Mouse (Mus musculus): Measurements from ENCODE around the gene Nhp2.

The Nhp2 gene

DNA sequence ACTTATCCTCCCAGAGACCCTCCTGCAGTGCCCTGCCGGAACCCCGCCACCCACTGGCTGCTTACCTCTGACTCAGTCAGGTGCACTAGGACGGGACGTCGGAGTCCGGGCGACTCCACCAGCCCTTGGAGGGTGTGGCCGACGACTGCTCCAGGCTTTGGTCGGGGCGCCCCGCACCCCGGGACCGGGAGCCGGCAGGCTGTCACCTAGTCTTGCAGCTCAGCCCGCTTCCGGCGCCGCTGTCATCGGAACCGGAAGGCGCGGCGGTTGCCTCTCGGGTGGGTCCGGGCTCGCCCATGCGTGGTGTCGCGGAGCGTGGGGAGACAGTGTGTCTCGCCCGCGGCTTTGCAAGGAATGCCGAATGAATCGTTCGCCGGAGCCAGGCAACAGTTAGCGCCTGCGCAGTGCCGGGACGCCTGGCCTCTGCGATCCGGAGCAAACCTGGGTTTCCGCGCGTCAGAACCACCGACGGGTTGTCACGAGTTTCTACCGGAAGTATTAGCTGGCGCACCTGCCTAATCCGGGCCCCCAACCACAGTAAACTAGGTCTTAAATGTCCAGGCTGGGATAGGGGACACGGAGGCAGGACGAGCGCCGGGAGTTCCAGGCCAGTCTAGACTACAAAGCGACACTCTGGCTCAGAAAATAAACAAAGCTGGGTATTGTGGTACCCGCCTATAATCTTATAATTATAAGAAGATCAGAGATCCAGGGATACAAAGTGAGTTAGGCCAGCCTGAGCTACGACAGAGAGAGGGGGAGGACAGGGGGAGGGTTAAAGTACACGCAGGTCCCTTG, 16.2 kb downstream of the Nhp2 start, which contains the start of gene Rmnd5b:
Gene Rmnd5b, minus strand, starts transcription at position 372 of the 798 bp plus-strand sequence.
- DNase-seq (ENCODE audit: low read depth, low spot score), result peak; percentile 91

DNA sequence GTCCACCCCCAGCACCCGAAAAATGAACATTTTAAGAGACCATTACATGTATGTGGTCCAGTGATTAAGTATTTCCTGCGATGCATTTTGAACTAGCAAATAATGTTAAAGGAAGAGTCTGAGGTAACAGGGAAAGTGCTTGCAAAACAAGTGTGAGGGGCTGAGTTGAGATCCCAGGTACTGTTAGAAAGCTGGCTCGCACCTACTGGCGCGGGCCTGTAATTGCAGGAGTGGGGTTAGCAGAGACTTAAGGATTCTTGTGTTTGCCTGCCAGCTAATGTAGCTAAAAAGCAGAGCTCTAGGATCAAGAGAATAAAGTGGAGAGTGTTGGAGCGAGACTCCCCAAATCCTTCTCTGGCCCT, 16.8 kb downstream of the Nhp2 start:
- peak; percentile 65 for DNase-seq (ENCODE audit: low read depth, low spot score)

DNA sequence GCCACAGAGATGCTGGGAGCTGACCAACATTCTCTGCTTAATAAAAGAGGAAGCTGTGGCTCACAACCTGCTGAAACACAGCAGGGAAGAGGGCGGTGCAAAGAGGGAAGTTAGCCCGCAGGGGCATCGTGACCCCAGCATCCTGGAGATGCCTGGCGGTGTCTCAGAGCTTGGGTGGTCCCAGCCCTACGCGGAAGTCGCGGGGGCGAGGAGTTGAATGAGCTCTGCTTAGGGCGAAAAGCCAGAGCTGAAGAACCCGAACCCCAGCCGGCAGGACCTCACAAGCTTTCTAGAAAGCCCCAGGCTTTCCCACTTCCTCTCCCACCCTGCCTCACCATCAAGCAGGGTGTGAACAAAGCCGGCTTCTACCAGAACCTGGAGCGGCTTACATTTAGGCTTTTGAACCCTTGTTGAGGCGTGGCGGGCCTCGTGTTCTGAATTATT, 18.5 kb downstream of the Nhp2 start:
- DNase-seq (ENCODE audit: low read depth, low spot score), result no peak

DNA sequence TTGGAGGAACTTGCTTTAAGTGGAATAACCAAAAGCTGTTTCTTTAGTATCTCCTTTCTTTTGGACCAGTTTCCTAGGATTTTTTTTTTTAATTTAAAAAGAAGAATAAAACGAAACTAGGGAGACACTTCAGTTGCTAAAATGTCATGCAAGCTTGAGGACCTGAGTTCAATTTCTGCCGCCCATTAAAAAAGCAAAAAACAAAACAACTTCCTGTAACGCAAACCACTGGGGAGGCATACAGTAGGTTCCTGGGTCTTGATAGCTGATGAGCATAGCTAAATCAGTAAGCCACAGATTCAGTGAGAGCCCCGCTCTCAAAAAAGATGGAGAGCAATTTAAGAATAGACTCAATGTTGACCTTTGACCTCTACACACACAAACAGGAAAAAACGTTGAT, 19.0 kb downstream of the Nhp2 start:
- DNase-seq (ENCODE audit: low read depth, low spot score), result no peak

DNA sequence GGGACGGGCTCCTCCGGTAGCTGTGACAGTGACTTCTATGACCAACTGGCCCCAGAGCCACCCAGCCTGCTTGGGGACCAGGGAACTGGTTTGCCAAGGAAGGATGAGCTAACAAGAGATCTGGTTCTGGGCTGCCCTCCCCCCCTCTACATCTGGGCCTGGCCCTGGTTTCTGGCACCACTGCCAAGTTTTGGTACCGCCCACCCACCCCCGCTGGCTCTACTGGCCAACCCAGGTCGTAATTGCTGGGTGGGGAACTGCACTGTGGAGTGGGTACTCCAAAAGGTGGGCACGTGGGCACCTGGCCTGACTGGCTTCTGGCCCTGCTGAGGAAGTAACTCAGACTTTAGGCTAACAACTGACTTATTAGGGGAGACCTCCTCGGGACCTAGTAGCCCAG, 21.2 kb downstream of the Nhp2 start:
- no peak for DNase-seq (ENCODE audit: low read depth, low spot score)

DNA sequence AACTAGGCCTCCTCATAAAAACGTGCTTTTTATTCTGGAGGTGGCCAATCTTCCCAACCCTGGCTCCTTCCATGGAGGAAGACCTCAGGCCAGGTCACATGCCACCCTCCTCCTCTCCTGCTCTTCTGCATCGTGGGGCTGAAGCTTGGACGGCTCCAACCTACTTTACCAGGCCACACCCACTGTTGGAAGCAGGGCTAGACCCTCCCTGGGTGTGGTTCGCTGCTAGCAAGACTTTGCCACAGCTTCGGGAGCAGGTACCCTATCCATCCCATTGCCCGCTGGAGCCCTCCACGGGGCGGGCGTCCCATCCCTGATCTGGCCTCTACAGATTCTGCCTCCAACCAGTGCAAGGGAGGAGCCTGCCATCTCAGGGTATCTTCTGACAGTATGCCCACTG, 23.7 kb downstream of the Nhp2 start:
- DNase-seq (ENCODE audit: low read depth, low spot score), result no peak

DNA sequence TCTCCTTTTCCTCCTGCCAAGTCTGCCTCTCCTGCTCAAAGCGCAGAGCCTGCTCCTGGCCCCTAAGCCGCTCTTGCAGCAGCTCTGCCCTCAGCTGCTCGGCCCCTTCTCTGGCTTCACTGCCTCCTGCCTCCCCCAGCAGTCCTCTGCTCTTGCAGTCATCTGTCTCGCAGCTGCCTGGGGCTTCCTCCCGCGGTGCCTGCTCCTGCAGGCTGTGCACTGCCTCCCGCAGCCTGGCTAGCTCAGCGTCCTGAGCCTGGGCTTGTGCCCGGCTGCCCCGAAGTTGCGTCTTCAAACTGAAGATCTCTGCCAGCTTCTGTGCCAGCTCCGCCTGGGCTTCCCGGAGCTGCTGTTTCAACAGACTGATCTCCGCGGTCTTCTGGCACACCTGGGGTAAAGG, 24.2 kb downstream of the Nhp2 start:
- no peak for DNase-seq (ENCODE audit: low read depth, low spot score)

DNA sequence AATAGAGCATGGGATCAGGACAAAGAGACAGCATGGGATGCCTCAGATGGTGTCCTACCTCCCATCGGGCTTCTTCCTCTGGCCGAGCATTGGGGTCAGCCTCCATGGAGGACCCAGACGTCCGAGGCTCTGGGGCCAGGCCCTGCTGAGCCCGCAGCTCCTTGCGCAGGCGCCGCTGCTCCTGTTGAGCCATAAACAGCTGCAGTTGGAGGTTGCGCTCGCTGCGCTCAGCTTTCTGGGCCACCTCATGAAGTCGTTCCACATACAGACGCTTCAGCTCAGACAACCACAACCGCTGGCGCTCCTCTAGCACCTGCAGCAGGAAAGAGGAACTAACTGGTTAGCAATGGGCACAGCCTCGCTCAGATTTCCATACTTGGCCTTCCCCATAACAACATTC, 24.7 kb downstream of the Nhp2 start:
- no peak for DNase-seq (ENCODE audit: low read depth, low spot score)

DNA sequence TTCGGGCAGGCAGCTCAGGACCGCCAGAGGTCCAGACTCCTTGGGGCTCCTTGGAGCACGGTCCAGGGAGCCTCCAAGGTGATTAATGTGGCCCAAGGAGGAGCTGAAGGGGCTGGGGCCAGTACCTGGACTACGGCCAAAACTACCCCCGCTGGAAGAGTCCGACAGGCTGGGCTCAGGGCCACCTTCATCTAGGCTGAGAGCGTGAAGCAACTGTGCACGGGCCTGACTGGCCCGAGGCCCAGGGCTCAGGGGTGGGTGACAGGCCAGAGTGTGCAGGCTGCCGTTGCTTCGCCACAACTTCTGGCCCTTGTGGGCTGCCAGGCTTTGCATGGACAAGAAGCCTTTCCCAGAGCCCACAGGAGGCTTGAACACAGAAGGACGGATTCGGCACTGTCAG, 25.8 kb downstream of the Nhp2 start:
- DNase-seq (ENCODE audit: low read depth, low spot score), result no peak

DNA sequence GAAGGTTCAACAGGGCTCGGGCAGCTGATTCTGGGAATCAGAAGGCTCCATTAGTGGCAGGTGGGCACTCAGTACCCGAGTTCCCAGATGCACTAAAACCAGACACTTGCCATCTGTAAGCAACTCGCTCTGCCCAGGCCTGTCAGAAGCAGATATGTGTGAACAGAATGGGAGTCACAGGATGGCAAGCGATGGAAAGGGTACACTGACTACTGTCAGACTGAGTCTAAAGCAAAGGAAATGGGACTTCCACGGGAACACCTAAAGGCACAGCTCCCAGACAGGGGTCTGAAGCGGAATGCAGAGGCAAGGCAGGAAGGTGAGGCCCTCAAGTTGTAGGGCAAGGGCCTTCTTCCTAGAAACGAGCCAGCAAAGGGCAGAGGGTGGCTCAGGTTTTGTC, 26.7 kb downstream of the Nhp2 start:
- DNase-seq (ENCODE audit: low read depth, low spot score), result no peak

DNA sequence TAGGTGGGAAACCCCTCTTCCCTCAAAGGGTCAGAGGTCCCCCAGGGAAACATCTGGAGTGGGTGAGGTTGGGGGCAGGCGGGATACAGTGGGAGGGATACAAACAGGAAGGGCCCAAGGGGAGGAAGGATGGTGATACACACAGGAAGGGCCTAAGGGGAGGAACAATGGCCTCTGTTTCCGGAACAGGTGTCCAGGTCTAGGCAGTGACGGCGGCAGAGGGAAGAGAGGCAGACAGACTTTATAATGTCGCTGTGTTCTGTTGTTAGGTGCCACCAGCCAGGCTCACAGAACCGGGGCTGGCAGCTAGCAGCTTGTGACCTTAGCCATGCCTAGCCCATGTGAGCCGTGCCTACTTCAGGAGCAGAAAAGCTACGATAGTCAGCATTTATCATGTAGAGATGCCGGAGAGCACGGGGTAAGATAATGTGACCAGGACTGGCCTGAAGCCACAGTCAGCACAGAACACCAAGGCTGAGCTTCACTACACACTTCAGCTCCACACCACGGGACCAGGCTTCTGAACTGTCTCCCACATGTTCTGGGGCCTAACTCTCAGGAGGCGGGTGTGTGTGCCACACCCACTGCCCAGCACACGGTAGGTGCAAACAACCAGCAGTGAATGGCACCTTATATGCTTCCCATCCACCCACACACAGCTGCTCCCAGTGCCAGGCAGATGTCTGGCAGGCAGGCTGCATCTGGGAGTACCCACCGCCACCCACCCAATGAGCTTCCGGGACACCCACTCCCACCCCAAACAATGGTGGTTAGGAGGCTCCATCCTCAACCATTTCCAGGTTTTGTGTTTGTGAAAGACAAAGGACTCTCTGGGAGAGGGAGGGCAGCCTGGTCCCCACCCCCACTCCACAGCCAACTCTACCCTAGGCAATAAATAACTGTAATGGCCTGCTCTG, 27.5 kb downstream of the Nhp2 start:
- DNase-seq (ENCODE audit: low read depth, low spot score), result no peak

DNA sequence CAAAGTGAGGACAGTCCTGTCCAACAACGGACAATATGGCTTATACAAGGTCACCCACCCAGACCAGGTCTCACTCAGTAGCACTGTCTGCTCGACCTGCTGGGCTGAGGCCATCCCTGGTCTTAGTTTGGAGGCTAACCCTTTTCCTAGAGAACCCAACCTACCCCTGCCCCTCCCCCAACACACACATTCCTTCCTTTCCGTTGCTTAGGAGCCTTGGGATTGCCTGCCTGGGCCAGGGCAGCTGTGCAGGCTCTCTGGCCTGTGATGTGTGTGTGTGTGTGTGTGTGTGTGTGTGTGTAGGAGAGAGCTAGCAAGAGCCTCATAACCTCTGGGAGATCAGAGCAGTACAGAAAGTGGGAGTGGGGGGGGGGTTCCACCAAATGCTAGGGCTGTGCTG, 29.0 kb downstream of the Nhp2 start:
- no peak for DNase-seq (ENCODE audit: low read depth, low spot score)

DNA sequence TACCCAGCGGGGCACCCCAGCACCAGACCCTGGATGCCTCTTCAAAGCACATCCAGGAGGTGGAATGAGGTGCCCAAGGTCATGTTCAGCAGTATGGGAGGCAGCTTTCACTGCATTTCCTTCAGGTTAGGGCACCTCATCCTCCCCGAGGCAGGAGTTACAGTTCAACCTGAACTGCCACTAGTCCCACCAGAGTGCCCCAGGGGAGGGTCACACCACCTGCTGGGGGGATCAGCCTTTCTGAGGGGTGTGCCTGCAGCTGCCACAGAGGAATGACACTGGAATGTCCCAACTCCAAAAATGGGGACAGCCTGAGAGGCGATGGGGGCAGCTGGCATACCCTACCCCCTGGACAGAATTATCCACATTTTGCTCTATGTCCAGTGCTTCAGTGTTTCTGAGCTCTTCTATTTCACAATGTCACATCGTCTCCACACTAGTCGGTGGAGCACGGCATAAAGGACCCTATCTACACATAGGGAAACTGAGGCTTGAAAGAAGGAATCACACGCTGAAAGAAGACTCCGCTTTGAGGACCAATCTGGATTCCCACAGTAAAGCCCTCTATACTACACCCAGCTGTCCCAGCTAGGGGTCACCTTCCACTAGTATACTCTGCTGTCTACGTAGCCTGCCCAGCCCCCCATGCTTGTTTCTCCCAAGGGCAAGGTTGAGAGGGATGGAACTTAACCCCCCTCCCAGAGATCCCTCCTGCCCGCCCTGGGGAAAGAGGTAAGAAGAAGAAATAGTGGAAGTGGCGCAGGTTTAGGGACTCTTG, 29.8 kb downstream of the Nhp2 start:
- DNase-seq (ENCODE audit: low read depth, low spot score), result no peak

DNA sequence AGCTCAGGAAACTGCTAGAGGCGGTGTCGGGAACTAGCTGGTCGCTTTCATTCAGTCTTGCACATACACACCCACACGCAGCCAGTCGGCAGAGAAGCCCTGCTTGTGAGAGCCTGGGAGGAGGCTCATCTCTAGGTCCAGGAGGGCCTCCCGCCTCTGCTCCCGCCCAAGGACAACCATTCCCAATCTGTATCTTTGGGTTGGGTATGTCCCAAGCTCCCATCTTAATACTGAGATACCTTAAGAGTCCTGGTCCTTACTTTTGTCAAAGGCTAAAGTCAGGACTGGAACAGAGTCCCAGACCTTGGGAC, 30.3 kb downstream of the Nhp2 start:
- no peak for DNase-seq (ENCODE audit: low read depth, low spot score)

DNA sequence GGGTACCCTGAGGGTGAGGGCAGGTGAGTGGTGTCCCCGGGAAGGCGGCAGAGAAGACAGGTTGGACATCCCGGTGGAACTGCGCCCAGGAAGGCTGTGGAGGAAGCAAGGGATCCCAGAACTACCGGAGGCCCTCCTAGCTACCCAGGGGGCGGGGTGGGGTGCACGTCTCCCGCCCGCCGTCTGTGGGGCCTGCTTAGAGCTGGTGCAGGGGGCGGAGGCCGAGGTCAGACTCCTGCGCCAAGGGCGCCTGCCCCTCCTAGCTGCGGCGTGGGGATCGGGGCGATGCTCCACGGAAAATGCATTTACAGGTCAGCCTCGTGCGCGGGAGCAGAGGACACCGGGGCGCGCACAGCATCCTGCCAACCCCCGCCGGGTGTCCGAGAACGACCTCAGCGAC, 30.7 kb downstream of the Nhp2 start:
- DNase-seq (ENCODE audit: low read depth, low spot score), result no peak

DNA sequence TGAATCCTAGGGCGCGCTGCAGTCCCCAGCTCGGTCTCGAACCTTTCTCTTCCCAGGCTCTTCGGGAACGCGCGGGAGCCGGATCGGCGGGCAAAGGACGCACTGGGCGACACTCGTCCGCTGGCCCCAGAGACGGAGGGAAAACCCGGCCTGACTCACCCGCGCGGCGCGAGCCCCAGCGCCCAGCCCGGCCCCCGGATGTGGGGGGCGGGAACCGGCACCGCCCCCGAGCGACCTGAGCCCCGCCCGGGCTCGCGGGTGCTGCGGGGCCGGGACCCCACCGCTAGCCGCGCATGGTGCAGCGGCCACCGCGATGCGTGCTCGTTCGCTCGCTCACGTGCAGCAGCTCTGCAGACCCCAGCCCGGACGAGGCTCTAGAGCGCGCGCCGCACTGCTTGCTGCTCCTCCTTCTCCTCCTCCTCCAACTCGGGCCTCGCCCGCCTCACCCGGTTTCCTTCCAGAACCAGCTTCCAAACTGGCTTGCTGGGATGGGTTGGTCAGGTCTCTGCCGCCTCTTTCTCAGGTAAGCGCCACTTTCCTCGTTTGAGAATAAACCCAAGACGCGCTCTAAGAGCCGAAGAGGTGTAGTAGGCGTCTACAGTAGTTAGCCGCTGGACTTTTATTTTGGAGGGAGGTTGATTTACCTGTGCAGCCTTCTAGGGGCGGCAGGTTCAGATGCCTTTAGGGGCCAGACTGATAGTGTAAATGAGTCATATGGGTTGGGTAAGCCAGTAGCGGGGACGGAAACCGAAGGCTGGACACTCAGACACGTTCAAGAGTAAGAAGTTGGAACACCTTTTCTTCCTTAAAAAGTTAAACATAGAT, 31.4 kb downstream of the Nhp2 start, which contains the start of the genes N4bp3 and D930048N14Rik:
Gene N4bp3, minus strand, starts transcription at position 152 of the 825 bp plus-strand sequence.
Gene D930048N14Rik, plus strand, starts transcription at position 264 of the 825 bp plus-strand sequence.
- DNase-seq (ENCODE audit: low read depth, low spot score), result no peak

DNA sequence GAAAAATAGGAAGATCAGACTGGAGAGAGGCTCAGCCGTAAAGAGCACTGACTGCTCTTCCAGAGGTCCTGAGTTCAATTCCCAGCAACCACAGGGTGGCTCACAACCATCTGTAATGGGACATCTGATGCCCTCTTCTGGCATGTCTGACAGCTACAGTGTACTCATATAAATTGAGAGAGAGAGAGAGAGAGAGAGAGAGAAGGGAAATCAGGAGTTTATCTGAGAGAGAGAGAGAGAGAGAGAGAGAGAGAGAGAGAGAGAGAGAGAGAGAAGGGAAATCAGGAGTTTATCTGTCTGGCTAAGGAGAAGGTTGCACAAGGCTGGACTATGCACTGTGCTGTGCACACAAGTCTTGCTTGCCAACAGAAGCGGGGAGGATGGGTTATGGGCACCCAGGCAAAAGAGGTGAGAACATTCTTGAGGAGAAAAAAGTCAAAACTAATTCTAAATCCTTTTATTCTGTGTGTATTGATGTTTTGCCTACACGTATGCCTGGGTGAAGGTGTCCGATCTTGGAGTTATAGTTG, 33.4 kb downstream of the Nhp2 start:
- DNase-seq (ENCODE audit: low read depth, low spot score), result no peak

DNA sequence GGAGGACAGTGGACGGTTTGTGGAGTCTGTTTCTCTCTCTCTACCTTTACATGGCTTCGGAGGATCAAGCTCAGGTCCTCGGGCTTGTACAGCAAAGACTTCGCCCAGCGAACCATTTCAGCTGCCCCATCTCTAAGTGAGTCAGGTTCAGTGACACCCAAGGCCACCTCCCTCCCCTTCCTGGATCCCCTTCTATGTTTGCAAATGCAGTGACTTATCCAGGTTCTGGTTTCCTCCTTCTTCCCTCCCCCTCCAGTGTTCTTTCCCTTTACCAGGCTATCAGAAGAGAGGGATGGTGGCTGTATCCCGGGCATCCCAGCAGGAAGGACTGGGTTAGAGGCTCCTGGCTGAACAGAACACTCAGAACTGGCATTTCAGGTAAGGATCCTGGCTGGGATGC, 34.2 kb downstream of the Nhp2 start:
- no peak for DNase-seq (ENCODE audit: low read depth, low spot score)

DNA sequence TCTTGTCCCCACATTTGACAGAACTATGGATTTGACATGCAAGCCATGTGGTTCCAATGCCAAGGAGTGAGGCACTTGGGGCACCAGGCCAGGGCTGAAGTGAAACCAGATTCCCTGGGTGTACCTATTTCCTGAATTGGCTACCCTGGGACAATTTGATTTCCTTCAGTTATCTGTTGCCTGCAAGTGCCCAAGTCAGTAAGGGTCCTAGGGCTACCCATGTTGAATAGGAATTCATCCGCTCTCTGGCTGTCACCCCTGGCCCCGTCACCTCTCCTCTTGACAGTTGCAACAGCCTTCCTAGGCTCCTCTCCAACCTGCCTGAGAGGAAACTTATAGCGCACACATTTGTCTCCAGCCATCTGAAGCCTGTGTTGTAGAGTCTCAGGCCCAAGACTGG, 35.4 kb downstream of the Nhp2 start:
- DNase-seq (ENCODE audit: low read depth, low spot score), result no peak

DNA sequence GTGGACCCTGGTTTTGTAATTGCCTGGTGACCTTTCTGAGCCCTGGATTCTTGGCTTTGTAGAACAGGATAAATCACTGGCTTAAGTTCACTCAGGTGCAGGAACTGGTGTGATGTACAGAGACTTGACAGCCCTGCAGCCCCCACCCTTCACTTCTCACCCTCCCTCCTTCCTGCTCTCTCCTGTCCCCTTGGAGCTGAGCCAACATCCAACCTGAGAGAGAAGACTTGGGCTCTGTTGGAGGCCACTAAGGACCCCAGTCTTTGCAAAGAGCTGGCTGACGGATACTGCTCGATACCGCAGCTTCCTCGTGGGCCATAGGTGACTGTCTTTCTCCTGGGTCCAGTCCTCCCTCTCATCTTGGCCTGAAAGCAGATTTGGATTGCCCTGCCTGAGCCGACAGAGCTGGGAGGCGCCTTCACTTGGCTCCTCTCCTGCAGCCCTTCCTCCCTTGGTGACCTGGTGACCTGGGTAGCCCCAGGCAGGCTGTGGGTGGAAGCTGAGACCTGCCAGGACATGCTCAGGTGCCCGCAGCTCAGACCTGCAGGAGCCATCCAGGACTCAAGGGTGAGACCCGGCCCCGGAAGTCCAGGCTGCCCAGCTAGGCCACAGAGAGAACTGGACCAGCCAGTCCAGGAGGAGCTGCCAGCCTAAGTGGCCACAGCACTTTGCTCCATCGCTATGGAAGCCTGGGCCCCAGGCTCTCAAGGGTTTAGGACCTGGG, 37.4 kb downstream of the Nhp2 start:
- no peak for DNase-seq (ENCODE audit: low read depth, low spot score)
